Mouse (Mus musculus) pancreas, adult 10 weeks (tissue): ENCODE measurements around the gene Rxfp3. TPM values are rescaled to one million over a fixed set of nuclear protein-coding genes. Genes with fewer than 3 reads are reported as not detected.

Experiments used
- polyA plus RNA-seq: library from polyadenylated mRNA; stranded (reverse); fragments of 350-450 nt; fragmentation: Illumina TruSeq; extraction: RNeasy Lipid Tissue Mini Kit (QIAGEN cat#74804); gene quantifications from one replicate; pipeline ENCODE4 v1.2.3, GENCODE M21; 2015; ENCODE audit warnings: low read depth, low replicate concordance; ENCODE audit not compliant: insufficient read depth

Rxfp3 gene
- not detected for polyA plus RNA-seq

GRCm38 (mm10) chr15:11037711-11038110 is at the start of gene Rxfp3:
Rxfp3 (minus strand) TSS chr15:11037991.

GRCm38 (mm10) chr15:11064558-11065411 is 27.0 kb upstream of the Rxfp3 start, which contains the start of gene Adamts12:
Adamts12 (plus strand) TSS chr15:11064790.

GRCm38 (mm10) chr15:11000421-11000820 is 37.4 kb downstream of the Rxfp3 start, which contains the start of gene Slc45a2:
Slc45a2 (plus strand) TSS chr15:11000721.

Other genes with a start within 250 kb of the Rxfp3 start
- 0.57 TPM for gene C1qtnf3, start 85.7 kb downstream of the Rxfp3 start, polyA plus RNA-seq
- 1.5 TPM for gene Amacr, start 56.2 kb downstream of the Rxfp3 start, polyA plus RNA-seq
- gene Slc45a2, start 37.3 kb downstream of the Rxfp3 start, polyA plus RNA-seq: not detected
- 1.9 TPM for gene Adamts12, start 26.8 kb upstream of the Rxfp3 start, polyA plus RNA-seq